Mouse (Mus musculus) T-helper 1 cell (primary cell): ENCODE data around the gene 1110059E24Rik.
"Not testable (repeated sequence)": the region's sequence is repeated elsewhere in the genome, so short reads cannot be mapped to it uniquely, and the experiment has no call there.

ENCODE experiments used
- in situ Hi-C: fragments of 300-600 bp; cut with MboI, MseI; formaldehyde crosslinking; loops from one replicate; pipeline ENCODE4 v1.15.1; 2025; ENCODE audit warnings: high pct_unique_total_duplicates

The 1110059E24Rik gene

GRCm38 (mm10) chr19:21626271-21626988 is 26.3 kb downstream of the 1110059E24Rik start:
- in situ Hi-C loops = no loop called here

DNA sequence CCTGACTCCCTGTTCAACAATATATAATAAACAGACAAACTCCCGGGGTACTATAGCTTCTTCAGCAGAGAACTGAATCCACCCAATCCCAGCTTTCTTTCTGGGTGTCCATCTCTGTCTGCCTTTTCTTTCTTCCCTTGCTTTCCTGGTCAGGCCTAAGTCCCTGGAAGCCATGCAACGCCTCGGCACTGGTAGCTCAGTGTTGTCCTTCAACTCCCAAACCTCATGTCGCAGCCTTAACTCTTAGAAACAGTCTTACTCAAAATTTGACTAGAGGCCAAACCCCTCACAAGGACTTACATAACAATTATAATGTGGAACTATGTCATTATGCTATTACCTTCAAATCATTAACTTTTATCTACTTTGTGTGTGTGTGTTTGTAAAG is 28.6 kb downstream of the 1110059E24Rik start:
- in situ Hi-C loops = no loop called here

- in situ Hi-C loops = no loop called here
Observed at GRCm38 (mm10) chr19:21623410-21624147, 29.2 kb downstream of the 1110059E24Rik start.

GRCm38 (mm10) chr19:21615801-21616200 is 37.0 kb downstream of the 1110059E24Rik start:
- in situ Hi-C loops = no loop called here

- in situ Hi-C loops = no loop called here
Observed at GRCm38 (mm10) chr19:21611725-21612575, 40.8 kb downstream of the 1110059E24Rik start.

DNA sequence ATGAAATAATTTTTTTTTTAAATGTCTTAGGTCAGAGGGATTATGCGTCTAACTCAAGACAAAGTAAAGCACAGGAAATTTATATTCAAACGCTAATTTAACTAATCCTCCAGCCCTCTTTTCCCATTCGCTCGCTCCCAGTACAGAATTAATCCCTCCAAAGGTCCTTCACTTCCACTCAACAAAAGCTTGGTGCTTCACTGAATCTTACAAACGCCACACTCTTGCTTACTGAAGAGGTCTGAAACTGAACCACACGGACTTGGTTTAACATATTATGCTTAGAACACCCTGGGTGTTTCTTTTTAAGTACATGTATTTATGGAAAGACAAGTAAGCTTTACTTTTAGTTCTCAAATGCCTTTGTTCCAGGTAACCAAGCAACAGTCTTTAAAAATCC is 41.5 kb downstream of the 1110059E24Rik start:
- in situ Hi-C loops = no loop called here

- in situ Hi-C loops = no loop called here
Observed at GRCm38 (mm10) chr19:21610240-21610639, 42.5 kb downstream of the 1110059E24Rik start.

DNA sequence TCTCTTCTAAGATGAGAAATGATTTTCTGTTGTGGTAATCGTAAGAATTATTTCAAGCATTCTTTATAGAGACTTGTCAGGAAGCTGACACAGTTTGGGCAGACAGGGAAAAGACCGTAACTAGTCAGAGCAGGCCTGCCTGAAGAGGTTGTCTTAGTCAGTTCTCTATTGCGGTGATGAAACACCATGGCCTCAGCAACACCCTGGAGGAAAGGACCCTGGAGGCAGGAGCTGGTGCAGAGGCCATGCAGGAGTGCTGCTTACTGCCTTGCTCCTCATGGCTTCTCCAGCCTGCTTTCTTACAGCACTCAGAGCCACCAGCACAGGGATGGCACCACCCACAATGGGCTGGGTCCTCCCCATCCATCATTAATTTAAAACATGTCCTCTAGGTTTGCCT is 47.5 kb downstream of the 1110059E24Rik start:
- in situ Hi-C loops = no loop called here

DNA sequence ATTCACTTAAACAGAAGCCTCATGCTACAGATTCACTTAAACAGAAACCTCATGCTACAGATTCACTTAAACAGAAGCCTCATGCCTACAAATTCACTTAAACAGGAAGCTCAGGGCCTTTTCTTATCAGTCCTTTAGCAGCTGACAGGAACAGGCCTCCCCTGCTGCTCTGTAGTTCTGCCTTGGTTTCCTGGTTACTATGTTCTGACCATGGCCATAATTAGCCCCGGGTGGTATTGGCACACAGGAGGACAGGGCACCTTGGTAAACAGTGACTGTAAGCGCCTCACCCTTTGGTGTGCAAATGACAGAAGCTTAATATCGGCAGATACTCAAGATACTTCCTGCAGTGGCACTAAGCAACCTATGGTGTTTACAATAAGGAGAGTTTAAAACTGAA is 48.9 kb downstream of the 1110059E24Rik start:
- in situ Hi-C loops = no loop called here

GRCm38 (mm10) chr19:21601541-21602101 is 51.2 kb downstream of the 1110059E24Rik start:
- in situ Hi-C loops = no loop called here

DNA sequence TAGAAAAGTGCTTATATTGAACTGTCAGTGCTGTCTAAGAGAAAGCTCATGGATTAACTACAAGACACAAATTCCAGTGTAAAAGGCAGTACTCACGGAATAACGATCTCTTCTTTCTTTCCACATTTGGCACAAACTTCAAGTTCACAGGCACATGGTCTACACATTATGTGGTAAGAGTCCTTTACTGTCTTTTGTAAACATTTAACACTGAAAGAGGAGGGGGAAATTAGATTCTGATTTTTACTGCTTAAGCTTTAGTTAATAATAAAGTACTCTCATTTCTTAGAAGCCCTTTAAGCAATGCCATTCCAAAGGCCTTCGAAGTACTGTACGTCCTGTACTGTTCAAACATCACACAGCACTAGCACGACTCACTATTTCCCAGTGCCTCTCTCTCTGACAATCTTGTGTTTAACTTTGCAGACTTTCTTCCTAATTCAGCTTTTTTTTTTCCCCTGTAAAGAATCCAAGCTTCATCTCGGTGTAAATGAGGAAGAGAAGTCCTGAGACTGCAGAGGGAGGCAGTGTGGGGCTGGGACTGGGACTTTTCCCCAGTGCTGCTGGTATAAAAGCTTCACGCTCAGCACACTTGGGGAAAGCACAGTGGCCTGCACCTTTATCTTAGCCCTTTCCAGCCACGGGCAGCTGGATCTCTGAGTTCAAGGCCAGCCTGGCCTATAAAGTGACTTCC is 54.0 kb downstream of the 1110059E24Rik start:
- in situ Hi-C loops = no loop called here

GRCm38 (mm10) chr19:21594676-21595075 is 58.1 kb downstream of the 1110059E24Rik start:
- in situ Hi-C loops = no loop called here

DNA sequence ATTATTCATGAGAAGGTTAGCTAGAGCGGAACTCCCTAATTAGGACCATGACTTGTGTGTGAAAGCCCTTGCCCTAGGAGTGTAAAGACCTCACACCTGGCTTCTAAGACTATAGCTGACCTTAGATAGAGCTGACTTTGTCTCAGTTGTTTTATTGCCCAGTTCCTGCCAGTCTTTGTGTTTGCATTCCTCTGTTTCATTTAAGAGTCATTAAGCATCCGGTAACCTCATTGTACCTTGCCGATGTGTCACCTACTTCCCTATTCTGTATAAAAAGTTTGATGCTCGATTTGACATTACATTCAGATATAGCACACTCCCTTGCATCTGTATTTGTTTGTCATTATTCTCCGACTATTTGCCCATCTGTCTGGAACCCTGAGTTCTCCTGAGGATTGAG is 60.6 kb downstream of the 1110059E24Rik start:
- in situ Hi-C loops = not testable (repeated sequence)

DNA sequence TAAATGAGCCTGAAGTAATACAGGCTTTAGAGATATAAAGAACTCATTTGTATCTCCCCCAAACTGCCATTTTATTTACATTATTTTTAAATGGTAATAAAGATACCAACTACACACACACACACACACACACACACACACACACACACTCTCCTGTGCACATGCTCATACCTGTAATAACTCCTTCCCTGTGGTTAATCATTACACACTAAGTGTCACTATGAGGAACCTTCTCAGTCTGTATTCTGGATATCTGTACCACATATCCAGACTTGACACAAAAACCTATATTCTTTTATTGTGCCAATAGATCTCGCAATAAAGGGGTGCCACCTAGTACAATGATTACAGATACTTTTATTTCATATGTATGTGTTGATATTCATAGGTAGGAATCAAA is 62.9 kb downstream of the 1110059E24Rik start:
- in situ Hi-C loops = no loop called here

DNA sequence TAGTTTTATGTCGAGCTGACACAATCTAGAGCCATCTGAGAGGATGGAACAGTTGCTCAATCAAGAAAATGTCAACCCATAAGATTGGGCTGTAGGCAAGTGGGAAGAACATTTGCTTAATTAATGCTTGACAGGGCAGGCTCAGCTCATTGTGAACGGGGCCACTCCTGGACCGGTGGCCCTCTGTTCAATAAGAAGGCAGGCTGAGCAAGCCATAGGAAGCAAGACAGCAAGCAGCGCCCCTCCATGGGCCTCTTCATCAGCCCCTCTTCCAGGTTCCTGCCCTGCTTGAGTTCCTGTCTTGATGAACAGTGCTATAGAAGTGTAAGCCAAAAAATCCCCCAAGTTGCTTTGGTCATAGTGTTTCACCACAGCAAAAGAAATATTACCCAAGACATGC is 65.2 kb downstream of the 1110059E24Rik start:
- in situ Hi-C loops = no loop called here

- in situ Hi-C loops = no loop called here
Observed at GRCm38 (mm10) chr19:21586546-21586945, 66.2 kb downstream of the 1110059E24Rik start.

GRCm38 (mm10) chr19:21585868-21586267 is 66.9 kb downstream of the 1110059E24Rik start:
- in situ Hi-C loops = no loop called here

DNA sequence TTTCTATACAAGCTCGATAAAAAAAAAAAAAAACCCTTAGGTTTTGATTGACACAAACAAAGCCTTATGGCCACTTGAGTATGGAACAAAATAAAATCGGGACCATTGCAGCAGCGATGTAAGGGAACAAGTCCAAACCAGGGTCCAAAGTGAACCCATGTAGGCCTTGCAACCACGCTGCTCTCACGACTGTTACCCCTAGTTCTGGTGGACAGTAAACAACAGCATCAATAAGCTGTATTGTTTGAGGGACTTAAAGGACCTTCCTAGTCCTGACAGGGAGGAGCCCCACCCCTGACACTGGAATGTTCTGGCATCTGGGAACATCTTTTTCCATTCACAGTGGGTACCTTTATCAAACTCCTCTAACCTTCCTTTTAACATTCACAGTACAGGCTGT is 68.8 kb downstream of the 1110059E24Rik start:
- in situ Hi-C loops = no loop called here

- in situ Hi-C loops = no loop called here
Observed at GRCm38 (mm10) chr19:21583523-21583984, 69.2 kb downstream of the 1110059E24Rik start.

DNA sequence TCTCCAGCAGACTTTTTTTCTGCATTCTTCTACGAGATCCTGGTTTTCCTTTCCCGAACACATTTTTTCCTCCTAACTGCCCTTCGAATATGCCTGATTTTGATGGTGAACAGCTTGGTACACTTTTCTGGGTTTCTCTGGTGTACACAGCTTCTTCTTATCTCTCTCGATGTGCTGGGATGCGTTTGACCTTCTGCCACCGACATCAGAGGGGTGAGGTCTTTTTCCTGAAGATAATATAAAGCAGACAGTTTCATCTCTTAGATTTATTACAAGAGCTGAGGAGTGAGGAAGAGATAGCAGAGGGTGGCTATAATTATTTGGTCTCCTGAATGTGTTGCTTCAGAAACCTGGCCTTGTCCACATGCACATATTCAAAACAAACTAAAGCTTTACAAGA is 71.4 kb downstream of the 1110059E24Rik start:
- in situ Hi-C loops = no loop called here

- in situ Hi-C loops = no loop called here
Observed at GRCm38 (mm10) chr19:21579896-21580295, 72.9 kb downstream of the 1110059E24Rik start.
